Mouse (Mus musculus) erythroblast, embryonic 14.5 days (primary cell): ENCODE results near the gene Ddx56.

Source experiments
- GATA1 ChIP-seq: IDR thresholded peaks from 2 replicates; pipeline ENCODE4 v1.6.1; 2012; ENCODE audit warnings: low read length, inconsistent platforms, mixed read lengths
- TAL1 ChIP-seq: IDR thresholded peaks from 3 replicates; pipeline ENCODE4 v1.6.1; 2012; ENCODE audit warnings: low read length, inconsistent platforms, mixed read lengths

DNA sequence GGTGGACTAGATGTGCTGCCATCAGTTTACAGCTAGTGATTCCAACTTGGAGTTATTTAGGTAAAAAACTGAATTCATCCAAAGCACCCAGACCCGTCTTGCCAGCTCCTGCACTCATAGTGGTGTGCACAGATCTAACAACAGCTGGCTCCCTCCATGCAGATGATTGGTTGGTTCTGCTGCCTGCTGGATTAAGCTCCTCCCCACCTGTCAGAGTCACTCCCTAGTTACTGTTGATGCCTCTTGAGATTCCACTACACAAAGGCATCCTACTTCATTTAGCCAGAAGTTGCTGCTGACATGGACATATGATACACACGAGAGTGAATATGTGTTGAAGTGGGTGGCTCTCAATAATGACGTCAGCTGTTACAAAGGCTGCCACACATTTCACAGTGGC, 50.7 kb downstream of the Ddx56 start:
- TF ChIP-seq GATA1 (no peak), TAL1 (no peak)
